Mouse (Mus musculus) MEL (cell line): ENCODE results near the gene Zbtb22.

ENCODE experiments used
- CTCF ChIP-seq, 3 experiments: IDR thresholded peaks in 2 of 3; conservative IDR thresholded peaks in 1 of 3; 2 replicates each; pipeline ENCODE4 v1.5.1; 2011 to 2012; ENCODE audit warnings: low read length in 3 of 3, low read depth in 2 of 3, mild to moderate bottlenecking in 2 of 3, improper control_type of control experiment in 1 of 3, inconsistent platforms in 1 of 3, mixed read lengths in 1 of 3, moderate library complexity in 1 of 3; ENCODE audit not compliant: control insufficient read depth in 1 of 3, insufficient read depth in 1 of 3, poor library complexity in 1 of 3, severe bottlenecking in 1 of 3
- NRF1 ChIP-seq: IDR thresholded peaks from 2 replicates; pipeline ENCODE4 v1.6.1; 2014; ENCODE audit warnings: low read depth, mild to moderate bottlenecking, inconsistent platforms, low read length, improper control_type of control experiment, moderate library complexity; ENCODE audit not compliant: poor library complexity, insufficient read depth, severe bottlenecking
- POLR2A ChIP-seq, 2 experiments: IDR thresholded peaks; 2 replicates each; pipeline ENCODE4 v1.6.1; 2011 to 2012; ENCODE audit warnings: low read length in 2 of 2, mild to moderate bottlenecking in 2 of 2, control low read depth in 1 of 2, improper control_type of control experiment in 1 of 2, low read depth in 1 of 2, moderate library complexity in 1 of 2; ENCODE audit not compliant: control insufficient read depth in 1 of 2, insufficient read depth in 1 of 2, poor library complexity in 1 of 2
- UBTF ChIP-seq: IDR thresholded peaks from 2 replicates; pipeline ENCODE4 v1.6.1; 2012; ENCODE audit warnings: low read depth, mild to moderate bottlenecking, inconsistent platforms, low read length, improper control_type of control experiment, moderate library complexity, borderline replicate concordance; ENCODE audit not compliant: insufficient read depth

DNA sequence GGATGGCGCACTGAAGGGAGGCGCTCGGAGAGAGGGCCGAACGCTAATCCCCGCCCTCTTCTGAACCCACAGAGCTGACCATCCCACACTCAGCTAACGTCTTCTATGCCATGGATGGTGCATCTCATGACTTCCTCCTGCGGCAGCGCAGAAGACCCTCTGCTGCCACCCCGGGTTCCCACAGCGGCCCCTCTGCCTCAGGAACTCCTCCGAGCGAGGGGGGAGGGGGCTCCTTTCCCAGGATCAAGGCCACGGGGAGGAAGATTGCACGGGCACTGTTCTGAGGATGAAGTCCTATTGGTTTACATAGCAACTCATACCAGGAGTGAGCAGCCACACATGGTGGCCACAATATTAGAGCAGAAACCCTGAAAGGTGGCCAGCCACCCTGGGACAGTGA is 21.3 kb downstream of the Zbtb22 start:
- no peak for TF ChIP-seq CTCF (IDR thresholded peaks at IDR 0.05 in 2 of 3, conservative IDR thresholded peaks at IDR 0.05 in 1 of 3; ENCODE audit: control insufficient read depth in 1 of 3, insufficient read depth in 1 of 3, low read depth in 2 of 3, low read length in 3 of 3, poor library complexity in 1 of 3, severe bottlenecking in 1 of 3)
- no peak for TF ChIP-seq UBTF
- TF ChIP-seq NRF1: no peak
- no peak for TF ChIP-seq POLR2A (IDR thresholded peaks at IDR 0.05; ENCODE audit: control insufficient read depth in 1 of 2, insufficient read depth in 1 of 2, low read depth in 1 of 2, low read length in 2 of 2, poor library complexity in 1 of 2)
